Mouse (Mus musculus): Measurements from ENCODE around the gene Cdk1.
"Not testable (repeated sequence)": the region's sequence is repeated elsewhere in the genome, so short reads cannot be mapped to it uniquely, and the experiment has no call there.

Gene Cdk1

DNA sequence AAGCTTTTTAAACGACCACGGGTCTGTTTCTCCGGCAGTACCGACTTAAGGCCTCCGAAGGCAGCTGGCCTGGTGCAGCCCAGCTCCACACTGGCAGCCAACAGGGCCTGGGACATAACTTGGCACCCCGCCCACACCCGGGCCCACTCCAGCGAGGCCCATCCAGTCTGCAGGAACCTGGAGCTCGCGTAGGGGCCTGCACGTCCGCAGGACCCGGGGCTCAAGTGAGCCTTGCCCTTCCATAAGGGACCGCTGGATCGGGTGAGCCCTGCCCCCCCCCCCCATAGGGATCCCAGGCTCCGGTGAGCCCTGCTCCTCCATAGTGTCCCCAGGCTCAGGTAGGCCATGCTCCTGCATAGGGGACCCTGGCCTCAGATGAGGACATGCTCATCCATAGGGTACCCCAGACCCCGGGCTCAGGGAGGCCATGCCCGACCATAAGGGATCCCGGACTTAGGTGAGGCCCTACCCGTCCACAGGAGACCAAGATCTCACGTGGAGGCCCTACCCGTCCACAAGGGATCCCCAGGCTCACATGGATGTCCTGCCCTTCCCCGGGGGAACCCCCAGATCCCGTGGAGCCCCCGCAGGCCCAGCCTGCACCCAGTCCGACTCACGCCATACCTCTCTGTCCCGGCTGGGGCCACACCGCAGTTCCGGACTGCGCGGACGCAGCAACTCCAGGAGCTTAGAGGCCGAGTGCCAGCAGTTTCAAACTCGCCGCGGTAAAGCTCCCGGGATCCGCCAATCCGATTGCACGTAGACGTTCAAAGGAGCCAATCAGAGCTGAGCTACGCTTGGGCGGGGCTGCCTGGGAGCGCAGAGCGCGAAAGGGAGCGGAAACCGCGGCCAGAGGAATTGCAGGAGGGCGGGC, at the start of gene Cdk1:
TSS of gene Cdk1 (minus strand) at position 727 of the 874 bp plus-strand sequence.
- peak; percentile 98 for DNase-seq (ENCODE audit: low spot score)

GRCm38 (mm10) chr10:69399814-69400385, 47.2 kb upstream of the Cdk1 start:
- DNase-seq (ENCODE audit: low spot score): no peak

DNA sequence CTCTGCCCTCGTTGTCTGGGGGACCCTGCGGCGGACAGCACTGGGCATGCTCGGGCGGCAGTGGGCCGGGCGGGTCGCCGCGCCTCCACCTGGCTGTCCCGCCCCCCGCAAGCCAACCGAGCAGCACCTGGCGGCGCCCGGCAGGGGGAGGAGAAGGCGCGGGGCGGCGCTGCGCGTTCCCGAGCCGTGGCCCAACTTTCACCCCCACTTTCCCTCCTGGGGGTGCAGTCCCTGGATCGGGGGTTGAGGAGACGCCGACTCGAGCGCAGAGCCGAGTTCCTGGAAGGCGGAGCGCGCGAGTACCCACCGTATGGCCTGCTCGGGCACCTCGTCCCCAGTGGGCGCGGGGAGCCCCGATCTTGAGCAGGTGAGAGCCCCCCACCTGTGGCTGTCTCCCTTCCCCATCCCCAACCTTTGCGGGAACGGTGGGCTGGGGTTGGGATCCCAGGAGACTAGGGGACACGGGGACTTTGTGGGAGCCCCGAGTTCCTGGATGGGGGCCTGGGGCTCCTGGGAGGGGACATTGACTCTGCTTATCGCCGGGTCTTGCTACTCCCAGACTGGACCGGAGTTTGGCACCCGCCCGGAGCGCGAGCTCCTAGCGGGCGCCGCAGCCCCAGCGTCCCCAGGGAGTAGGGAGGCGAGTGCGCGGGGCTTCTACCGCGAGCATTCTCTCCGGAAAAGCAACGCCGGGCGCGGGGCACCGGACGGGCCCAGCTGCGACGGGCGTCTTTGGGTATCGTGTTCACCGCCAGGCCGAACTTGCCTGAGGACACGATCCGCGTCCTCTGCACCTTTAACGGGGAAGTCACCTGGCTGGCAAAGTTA, 46.2 kb upstream of the Cdk1 start, which contains the start of gene Ank3:
TSS of gene Ank3 (plus strand) at position 11 of the 828 bp plus-strand sequence.
- DNase-seq (ENCODE audit: low spot score): peak; percentile 17

DNA sequence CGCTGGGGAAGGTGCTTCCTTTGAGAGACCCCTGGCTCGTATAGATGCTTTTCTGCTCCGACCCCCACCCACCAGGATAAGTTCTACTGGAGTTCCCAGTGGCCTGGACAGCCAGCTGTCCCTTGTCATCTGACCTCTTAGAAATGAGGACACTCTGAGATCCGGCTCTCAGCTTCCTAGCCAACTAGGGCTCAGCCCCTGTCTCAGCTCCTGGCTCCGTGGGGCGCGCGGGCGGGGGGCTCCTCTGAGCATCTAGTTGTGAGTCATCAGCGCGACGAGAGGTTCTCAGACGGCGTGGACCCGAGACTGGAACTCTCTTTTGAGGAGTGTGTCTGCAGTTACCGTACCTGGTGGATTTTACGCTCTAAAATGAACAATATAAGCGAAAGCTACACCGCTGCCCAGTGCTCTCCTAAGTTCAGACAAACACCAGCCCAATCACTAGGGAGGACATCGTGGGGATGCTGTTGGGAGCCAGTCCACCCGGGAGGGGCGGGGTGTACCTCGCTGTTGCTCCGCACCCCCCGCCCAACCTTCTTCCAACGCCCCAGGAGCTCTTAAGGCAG, 45.5 kb upstream of the Cdk1 start:
- DNase-seq (ENCODE audit: low spot score): no peak

GRCm38 (mm10) chr10:69389511-69389910, 36.8 kb upstream of the Cdk1 start:
- no peak for DNase-seq (ENCODE audit: low spot score)

- DNase-seq (ENCODE audit: low spot score): no peak
Observed at GRCm38 (mm10) chr10:69386767-69387166, 34.0 kb upstream of the Cdk1 start.

GRCm38 (mm10) chr10:69385136-69385535, 32.4 kb upstream of the Cdk1 start:
- no peak for DNase-seq (ENCODE audit: low spot score)

DNA sequence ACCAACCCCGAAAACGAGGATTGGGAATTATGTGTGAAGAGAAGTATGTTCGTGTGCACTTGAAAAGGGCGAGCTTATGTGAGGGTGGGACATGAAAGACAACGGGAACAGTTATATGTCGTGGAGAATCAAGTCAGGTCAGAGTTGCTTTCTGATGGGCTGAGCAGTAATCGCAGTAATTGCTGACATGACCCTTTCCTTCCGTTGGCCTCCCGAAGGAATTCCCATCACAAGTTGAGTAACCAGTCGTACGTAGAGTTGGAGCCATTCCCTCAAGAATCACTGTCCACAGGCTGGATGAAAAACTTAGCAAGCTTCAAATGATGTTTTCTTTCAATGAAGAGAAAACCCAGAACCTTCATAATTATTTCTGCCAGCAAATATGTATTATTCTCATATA, 31.9 kb upstream of the Cdk1 start:
- no peak for DNase-seq (ENCODE audit: low spot score)

DNA sequence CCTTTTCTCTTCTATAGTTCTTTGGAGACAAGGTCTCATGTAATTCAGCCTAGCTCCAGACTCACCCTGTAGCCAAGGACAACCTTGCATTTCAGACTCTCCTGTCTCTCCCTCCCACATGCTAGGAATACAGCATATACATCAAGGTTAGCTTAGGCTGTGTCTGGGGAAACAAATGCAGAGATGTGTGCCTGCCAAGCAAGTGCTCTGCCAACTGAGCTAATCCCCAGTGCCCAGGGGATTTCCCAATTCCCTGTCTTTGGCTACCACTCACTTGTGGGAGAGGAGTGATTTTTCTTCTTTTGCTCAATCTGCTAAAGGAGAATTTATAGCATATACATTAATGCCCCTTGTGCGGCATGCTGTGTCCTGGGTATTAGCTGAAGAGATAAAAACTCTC, 30.4 kb upstream of the Cdk1 start:
- DNase-seq (ENCODE audit: low spot score): no peak

DNA sequence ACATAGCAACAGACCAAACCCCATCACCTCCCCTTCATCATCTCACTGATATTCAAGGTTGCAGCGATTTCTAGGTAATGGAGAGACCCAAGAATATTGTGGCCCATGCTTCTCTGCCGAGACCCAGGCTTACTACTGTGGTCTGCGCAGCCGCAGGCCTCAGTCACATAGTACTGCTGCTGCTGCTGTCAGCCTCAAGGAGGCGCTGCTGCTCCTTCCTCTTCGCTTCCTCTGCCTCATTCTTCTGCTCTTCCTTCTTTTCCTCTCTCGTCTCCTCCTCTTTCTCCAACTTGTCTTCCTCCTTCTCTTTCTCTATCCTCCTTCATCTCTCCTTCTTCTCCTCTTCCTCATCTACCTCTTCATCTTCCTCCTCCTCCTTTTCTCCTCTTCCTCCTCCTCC, 22.4 kb upstream of the Cdk1 start:
- DNase-seq (ENCODE audit: low spot score): no peak

DNA sequence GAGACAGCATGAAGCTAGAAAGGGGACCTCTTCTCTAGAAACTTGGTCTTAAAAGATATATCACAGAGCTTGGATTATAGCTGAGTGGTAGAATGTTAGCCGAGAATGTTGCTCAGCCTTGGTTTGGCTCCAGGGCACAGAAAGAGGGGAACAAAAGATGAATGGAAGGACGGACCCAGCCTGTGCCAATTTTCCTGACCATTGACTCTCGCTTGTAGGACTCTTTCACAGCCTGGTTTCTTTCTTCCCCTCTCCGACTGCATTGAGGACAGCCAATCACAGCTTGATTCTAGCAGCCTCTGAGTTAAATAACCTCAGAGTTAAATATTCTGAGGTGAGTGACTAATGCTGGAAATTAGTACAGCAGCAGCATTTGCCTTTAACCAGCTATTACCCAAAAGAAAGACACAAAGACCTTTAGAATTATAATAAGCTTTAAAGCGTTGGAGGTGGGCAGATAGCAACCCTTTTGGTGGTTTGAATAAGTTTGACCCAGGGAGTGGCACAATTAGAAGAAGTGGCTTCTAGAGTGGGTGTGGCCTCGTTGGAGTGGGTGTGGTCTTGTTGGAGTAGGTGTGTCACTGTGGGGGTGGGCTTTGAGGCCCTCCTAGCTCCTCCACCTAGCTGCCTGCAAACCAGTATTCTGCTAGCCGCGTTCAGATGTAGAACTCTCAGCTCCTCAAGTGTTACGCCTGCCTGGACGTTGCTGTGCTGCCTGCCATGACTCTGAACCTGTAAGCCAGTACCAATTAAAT, 21.2 kb upstream of the Cdk1 start:
- DNase-seq (ENCODE audit: low spot score): no peak

GRCm38 (mm10) chr10:69372061-69372460, 19.3 kb upstream of the Cdk1 start:
- no peak for DNase-seq (ENCODE audit: low spot score)

- DNase-seq (ENCODE audit: low spot score): peak; percentile 25
Observed at GRCm38 (mm10) chr10:69371441-69371840, 18.7 kb upstream of the Cdk1 start.

DNA sequence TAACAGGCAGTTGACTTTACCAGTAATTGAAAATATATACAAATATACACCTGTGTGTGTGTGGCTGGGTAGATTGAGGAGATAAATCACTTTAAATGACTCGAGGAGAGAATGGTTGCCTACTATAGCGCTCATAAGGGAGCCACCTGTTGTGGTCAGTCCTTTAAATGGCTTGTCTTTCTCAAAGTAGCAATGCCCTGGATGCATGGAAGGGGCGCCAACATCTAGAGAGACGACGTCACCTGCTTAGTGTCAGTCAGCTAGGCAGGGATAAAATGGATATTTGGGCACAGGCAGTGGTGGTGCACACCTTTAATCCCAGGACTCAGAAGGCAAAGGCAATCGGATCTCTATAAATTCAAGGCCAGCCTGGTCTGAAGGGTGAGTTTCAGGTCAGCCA, 16.6 kb upstream of the Cdk1 start:
- DNase-seq (ENCODE audit: low spot score): no peak

DNA sequence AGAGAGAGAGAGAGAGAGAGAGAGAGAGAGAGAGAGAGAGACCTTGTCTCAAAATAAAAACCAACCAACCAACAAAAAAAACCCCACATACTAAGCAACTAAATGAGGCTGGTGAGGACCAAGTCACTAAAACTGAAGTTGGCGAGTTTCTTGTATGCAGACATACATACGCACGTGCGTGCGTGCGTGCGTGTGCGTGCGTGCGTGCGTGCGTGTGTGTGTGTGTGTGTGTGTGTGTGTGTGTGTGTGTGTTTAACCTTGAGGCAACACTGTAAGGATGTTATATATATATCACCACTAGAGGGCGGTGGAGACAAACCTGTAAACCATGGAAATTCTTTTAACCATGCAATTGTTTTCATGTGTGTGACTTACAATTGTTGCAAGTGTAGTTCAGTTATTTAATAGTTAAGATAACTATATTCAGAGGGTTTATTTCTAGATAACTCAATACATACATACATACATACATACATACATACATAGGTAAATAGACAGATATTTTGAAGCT, 14.2 kb upstream of the Cdk1 start:
- no peak for DNase-seq (ENCODE audit: low spot score)

- DNase-seq (ENCODE audit: low spot score): peak; percentile 41
Observed at GRCm38 (mm10) chr10:69366208-69366607, 13.5 kb upstream of the Cdk1 start.

- no peak for DNase-seq (ENCODE audit: low spot score)
Observed at GRCm38 (mm10) chr10:69359666-69360065, 6.9 kb upstream of the Cdk1 start.

GRCm38 (mm10) chr10:69353086-69353479, 345 bp upstream of the Cdk1 start:
- not testable (repeated sequence) for DNase-seq (ENCODE audit: low spot score)

DNA sequence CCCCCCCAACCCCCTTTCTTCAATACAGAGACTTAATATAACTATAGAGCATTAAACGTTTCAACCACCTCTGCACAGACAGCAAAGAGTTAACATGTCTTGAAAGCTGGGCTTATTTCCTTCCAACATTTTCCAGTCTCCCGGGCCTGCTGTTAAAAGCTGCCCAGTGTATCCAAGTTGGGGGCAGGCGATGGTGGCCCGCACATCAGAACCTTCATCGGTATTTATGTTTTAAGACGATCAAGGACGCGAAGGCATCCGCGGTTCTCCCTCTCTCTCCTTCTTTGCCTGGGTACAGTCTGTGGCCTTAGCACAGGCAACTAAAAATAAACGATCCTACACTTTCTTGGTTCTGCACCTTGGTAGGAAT, 911 bp downstream of the Cdk1 start:
- no peak for DNase-seq (ENCODE audit: low spot score)

GRCm38 (mm10) chr10:69351071-69351841, 1.5 kb downstream of the Cdk1 start:
- no peak for DNase-seq (ENCODE audit: low spot score)

DNA sequence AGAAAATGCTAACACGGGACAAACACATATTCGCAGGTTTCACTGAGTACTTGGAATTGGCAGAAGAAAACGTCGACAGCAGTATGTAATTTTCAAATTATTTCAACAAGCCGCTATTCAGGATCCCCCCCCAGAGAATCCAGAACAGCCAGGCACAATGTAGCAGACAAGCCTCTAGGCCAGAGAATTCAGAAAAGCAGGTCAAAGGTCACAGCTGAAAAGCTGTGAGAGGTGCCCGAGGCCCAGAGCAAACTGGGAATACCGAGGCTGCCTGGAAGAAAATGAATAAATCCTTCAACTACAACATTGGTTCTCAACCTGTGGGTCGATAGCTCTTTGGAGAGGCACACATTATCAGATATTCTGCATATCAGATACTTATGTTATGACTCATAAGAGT, 4.5 kb downstream of the Cdk1 start:
- DNase-seq (ENCODE audit: low spot score): no peak

Data from testis, postnatal 14 days (tissue).